Mouse (Mus musculus): ENCODE data around the gene Micu1. TPM values are rescaled to one million over a fixed set of nuclear protein-coding genes. Genes with fewer than 3 reads are reported as not detected.

The Micu1 gene
- total RNA-seq, 2 experiments from 2014 or later = 26.3 to 26.5 TPM

- no peak for ATAC-seq (replicated peaks; ENCODE audit: low FRiP score, low TSS enrichment, poor library complexity, severe bottlenecking)
These were observed 96.1 kb downstream of the Micu1 start for GRCm38 (mm10) chr10:59798371-59798770.

- 0 out of 2 replicates have a peak, but pooled peaks have one; percentile 20 for ATAC-seq (replicated peaks; ENCODE audit: low FRiP score, low TSS enrichment, poor library complexity, severe bottlenecking)
These were observed 97.2 kb downstream of the Micu1 start for GRCm38 (mm10) chr10:59799303-59800044.

GRCm38 (mm10) chr10:59800159-59800558 is 97.9 kb downstream of the Micu1 start:
- no peak for ATAC-seq (replicated peaks; ENCODE audit: low FRiP score, low TSS enrichment, poor library complexity, severe bottlenecking)

- peak; percentile 99 for ATAC-seq (replicated peaks; ENCODE audit: low FRiP score, low TSS enrichment, poor library complexity, severe bottlenecking)
These were observed 98.7 kb downstream of the Micu1 start for GRCm38 (mm10) chr10:59800826-59801501.

GRCm38 (mm10) chr10:59808677-59809076 is 106.4 kb downstream of the Micu1 start:
- no peak for ATAC-seq (replicated peaks; ENCODE audit: low FRiP score, low TSS enrichment, poor library complexity, severe bottlenecking)

- ATAC-seq (replicated peaks; ENCODE audit: low FRiP score, low TSS enrichment, poor library complexity, severe bottlenecking) = no peak
These were observed 107.8 kb downstream of the Micu1 start for GRCm38 (mm10) chr10:59809991-59810574.

GRCm38 (mm10) chr10:59812939-59813338 is 110.7 kb downstream of the Micu1 start:
- peak; percentile 33; the same call in 1 of the 2 replicates for ATAC-seq (replicated peaks; ENCODE audit: low FRiP score, low TSS enrichment, poor library complexity, severe bottlenecking)

GRCm38 (mm10) chr10:59813759-59814158 is 111.5 kb downstream of the Micu1 start:
- no peak for ATAC-seq (replicated peaks; ENCODE audit: low FRiP score, low TSS enrichment, poor library complexity, severe bottlenecking)

GRCm38 (mm10) chr10:59814505-59815155 is 112.4 kb downstream of the Micu1 start:
- peak; percentile 82 for ATAC-seq (replicated peaks; ENCODE audit: low FRiP score, low TSS enrichment, poor library complexity, severe bottlenecking)

GRCm38 (mm10) chr10:59816569-59816968 is 114.3 kb downstream of the Micu1 start:
- no peak for ATAC-seq (replicated peaks; ENCODE audit: low FRiP score, low TSS enrichment, poor library complexity, severe bottlenecking)

GRCm38 (mm10) chr10:59817528-59817927 is 115.3 kb downstream of the Micu1 start:
- no peak for ATAC-seq (replicated peaks; ENCODE audit: low FRiP score, low TSS enrichment, poor library complexity, severe bottlenecking)

GRCm38 (mm10) chr10:59817991-59818390 is 115.7 kb downstream of the Micu1 start:
- ATAC-seq (replicated peaks; ENCODE audit: low FRiP score, low TSS enrichment, poor library complexity, severe bottlenecking) = no peak

- ATAC-seq (replicated peaks; ENCODE audit: low FRiP score, low TSS enrichment, poor library complexity, severe bottlenecking) = no peak
These were observed 116.9 kb downstream of the Micu1 start for GRCm38 (mm10) chr10:59819146-59819545.

GRCm38 (mm10) chr10:59820886-59821285 is 118.6 kb downstream of the Micu1 start:
- no peak for ATAC-seq (replicated peaks; ENCODE audit: low FRiP score, low TSS enrichment, poor library complexity, severe bottlenecking)

GRCm38 (mm10) chr10:59821334-59822066 is 119.2 kb downstream of the Micu1 start:
- no peak for ATAC-seq (replicated peaks; ENCODE audit: low FRiP score, low TSS enrichment, poor library complexity, severe bottlenecking)

- no peak for ATAC-seq (replicated peaks; ENCODE audit: low FRiP score, low TSS enrichment, poor library complexity, severe bottlenecking)
These were observed 120.6 kb downstream of the Micu1 start for GRCm38 (mm10) chr10:59822857-59823256.

- ATAC-seq (replicated peaks; ENCODE audit: low FRiP score, low TSS enrichment, poor library complexity, severe bottlenecking) = no peak
These were observed 123.0 kb downstream of the Micu1 start for GRCm38 (mm10) chr10:59825137-59825812.

- ATAC-seq (replicated peaks; ENCODE audit: low FRiP score, low TSS enrichment, poor library complexity, severe bottlenecking) = no peak
These were observed 127.6 kb downstream of the Micu1 start for GRCm38 (mm10) chr10:59829886-59830285.

- ATAC-seq (replicated peaks; ENCODE audit: low FRiP score, low TSS enrichment, poor library complexity, severe bottlenecking) = no peak
These were observed 129.7 kb downstream of the Micu1 start for GRCm38 (mm10) chr10:59831950-59832349.
